Mouse (Mus musculus): ENCODE results near the gene Prrc2a.

GRCm38 (mm10) chr17:35198946-35199345, 34.2 kb upstream of the Prrc2a start:
- no peak for TF ChIP-seq CTCF (IDR thresholded peaks at IDR 0.05; ENCODE audit: insufficient read depth, low read depth, low read length)
- TF ChIP-seq POLR2A (IDR thresholded peaks at IDR 0.05; ENCODE audit: insufficient read depth, low read depth, low read length): no peak
